Comparison of ENCODE assay signal across 8 mouse cellular contexts in genomic region chr2:59599338-59600111, GRCm38 (mm10). TPM values are rescaled to one million over a fixed set of nuclear protein-coding genes. Genes with fewer than 3 reads are reported as not detected.
A peak's percentile ranks its signal among the peaks of the same experiment; 100 is the strongest.
DNase-seq lines count a peak whose midpoint lies in the region; ATAC-seq and TF ChIP-seq lines count a peak whose summit lies in the region.

No protein-coding gene starts in this region.

- ATAC-seq in embryonic facial prominence, embryonic 14.5 days (ENCODE audit: low read depth): peak; percentile 76
- ATAC-seq in intestine, embryonic 15.5 days: peak; percentile 90
- ATAC-seq in liver, embryonic 14.5 days (ENCODE audit: insufficient read depth): 0 out of 2 replicates have a peak, but pooled peaks have one; percentile 31
- no peak for ATAC-seq in CD4-positive, CD25-positive, alpha-beta regulatory T cell, adult 4 months
- no peak for ATAC-seq in activated CD4-positive, CD25-positive, alpha-beta regulatory T cell, adult 4 months

- 12% methylated on average over 4 of the region's 7 CpGs for WGBS in embryonic facial prominence, embryonic 14.5 days
- WGBS in intestine, embryonic 15.5 days: 5% methylated on average over 7 of the region's 7 CpGs
- WGBS in liver, embryonic 14.5 days (ENCODE audit: insufficient replicate concordance): 23% methylated on average over 6 of the region's 7 CpGs

- H3K36me3 ChIP-seq in embryonic facial prominence, embryonic 14.5 days (ENCODE audit: control insufficient read depth, insufficient read depth, low read length): no peaks in the 10 kb centered on the region
- no peaks in the 10 kb centered on the region for H3K36me3 ChIP-seq in intestine, embryonic 15.5 days
- H3K36me3 ChIP-seq in liver, embryonic 14.5 days (replicated peaks; ENCODE audit: control insufficient read depth, insufficient read depth, low read depth): no peaks in the 10 kb centered on the region

- H3K27ac ChIP-seq in embryonic facial prominence, embryonic 14.5 days (replicated peaks; ENCODE audit: low read depth, low read length): peak overlapping the region; percentile 35; the same call in 1 of the 2 replicates
- peak overlapping the region; percentile 57; the same call in 1 of the 2 replicates for H3K27ac ChIP-seq in intestine, embryonic 15.5 days
- no peak overlapping the region for H3K27ac ChIP-seq in liver, embryonic 14.5 days

- no peak overlapping the region for H3K9ac ChIP-seq in embryonic facial prominence, embryonic 14.5 days (ENCODE audit: low read depth, low read length)
- H3K9ac ChIP-seq in intestine, embryonic 15.5 days: no peak overlapping the region
- H3K9ac ChIP-seq in liver, embryonic 14.5 days (replicated peaks): no peak overlapping the region

- no peaks in the 10 kb centered on the region for H3K27me3 ChIP-seq in embryonic facial prominence, embryonic 14.5 days (replicated peaks; ENCODE audit: control insufficient read depth, insufficient read depth, low read length)
- H3K27me3 ChIP-seq in intestine, embryonic 15.5 days (replicated peaks): no peaks in the 10 kb centered on the region
- H3K27me3 ChIP-seq in liver, embryonic 14.5 days (ENCODE audit: control insufficient read depth, insufficient read depth, low read length): no peaks in the 10 kb centered on the region

- H3K9me3 ChIP-seq in embryonic facial prominence, embryonic 14.5 days (ENCODE audit: control insufficient read depth, low read length): no peaks in the 10 kb centered on the region
- H3K9me3 ChIP-seq in intestine, embryonic 15.5 days: no peaks in the 10 kb centered on the region
- no peaks in the 10 kb centered on the region for H3K9me3 ChIP-seq in liver, embryonic 14.5 days (ENCODE audit: control insufficient read depth, low read length)

- no peak for TF ChIP-seq CTCF in liver, embryonic 14.5 days (IDR thresholded peaks at IDR 0.05; ENCODE audit: low read depth)

- H3K4me2 ChIP-seq in embryonic facial prominence, embryonic 14.5 days (ENCODE audit: low read depth, low read length): peak overlapping the region; percentile 35
- H3K4me2 ChIP-seq in intestine, embryonic 15.5 days (replicated peaks): peak overlapping the region; percentile 17
- peak overlapping the region; percentile 26; the same call in 1 of the 2 replicates for H3K4me2 ChIP-seq in liver, embryonic 14.5 days (ENCODE audit: low read depth)

- peak; percentile 11 for DNase-seq in ovary, postnatal 14 days (ENCODE audit: low spot score)
- no peak for DNase-seq in ovary, postnatal 36 days (ENCODE audit: low spot score)
- peak; percentile 84 for DNase-seq in embryonic facial prominence, embryonic 14.5 days (ENCODE audit: low spot score)
- peak in 1 of 3 experiments; percentile 6 for DNase-seq in liver, embryonic 14.5 days (ENCODE audit: low read depth in 3 of 3, low spot score in 3 of 3)
- DNase-seq in ovary, adult 18-20 months (ENCODE audit: low spot score): no peak

- no peak overlapping the region for H3K4me3 ChIP-seq in embryonic facial prominence, embryonic 14.5 days (ENCODE audit: low read depth, low read length)
- no peak overlapping the region for H3K4me3 ChIP-seq in intestine, embryonic 15.5 days (replicated peaks)
- no peak overlapping the region for H3K4me3 ChIP-seq in liver, embryonic 14.5 days (ENCODE audit: insufficient read depth in 1 of 2, low read depth in 2 of 2, low read length in 2 of 2)

- TF ChIP-seq EP300 in liver, embryonic 14.5 days (IDR thresholded peaks at IDR 0.05; ENCODE audit: low read depth): no peak

- H3K4me1 ChIP-seq in embryonic facial prominence, embryonic 14.5 days (ENCODE audit: control insufficient read depth, insufficient read depth, low read length): peaks cover 21% of the 10 kb centered on the region
- peaks cover 13% of the 10 kb centered on the region for H3K4me1 ChIP-seq in intestine, embryonic 15.5 days (replicated peaks)
- peaks cover 0 to 8% of the 10 kb centered on the region in 2 experiments; a peak in 2 of 4 replicates for H3K4me1 ChIP-seq in liver, embryonic 14.5 days (replicated peaks; ENCODE audit: control insufficient read depth in 2 of 2, insufficient read depth in 2 of 2, low read length in 1 of 2)

RNA-seq across cellular contexts. Expression of gene Tanc1, which starts 12.3 kb away (rescaled TPM):
- polyA plus RNA-seq in embryonic facial prominence, embryonic 14.5 days (2014; fragmentation: Nextera tagmentation; extraction: Ambion mirVana): 22.7 and 24.8 TPM in 2 replicates
- polyA plus RNA-seq in intestine, embryonic 15.5 days (2015; fragmentation: Nextera tagmentation; extraction: Ambion mirVana): 19.8 and 24.1 TPM in 2 replicates
- 1.1 TPM in 2 replicates for polyA plus RNA-seq in liver, embryonic 14.5 days (2012; rRNA removed)
- 1.3 and 1.5 TPM in 2 replicates for polyA plus RNA-seq in liver, embryonic 14.5 days (2014; fragmentation: Nextera tagmentation; extraction: Ambion mirVana)
- polyA plus RNA-seq in CD4-positive, CD25-positive, alpha-beta regulatory T cell, adult 4 months (2017; shearing (Covaris generic)): 10 to 100 TPM; 13.7 to 15.2 TPM
- polyA plus RNA-seq in activated CD4-positive, CD25-positive, alpha-beta regulatory T cell, adult 4 months (2017; shearing (Covaris generic)): 1 to 10 TPM; 7.2 to 8.7 TPM

Comparison
In these comparisons a context has a peak if more than half of its experiments do, and no peak if none do; other contexts are left out.
1. DNase-seq: peak in ovary, postnatal 14 days (single experiment) and embryonic facial prominence, embryonic 14.5 days (single experiment); none in ovary, postnatal 36 days (single experiment) and ovary, adult 18-20 months (single experiment).
2. ATAC-seq: peak in embryonic facial prominence, embryonic 14.5 days (single experiment), intestine, embryonic 15.5 days (single experiment) and liver, embryonic 14.5 days (single experiment); none in CD4-positive, CD25-positive, alpha-beta regulatory T cell, adult 4 months (single experiment) and activated CD4-positive, CD25-positive, alpha-beta regulatory T cell, adult 4 months (single experiment).
3. Peak in every context shown above with its lines, with median percentiles within 50 percentile points of each other: H3K4me2 ChIP-seq.